Mouse (Mus musculus) embryonic fibroblast, embryonic 13.5 days (primary cell): ENCODE results near the gene Rgcc. TPM values are rescaled to one million over a fixed set of nuclear protein-coding genes. Genes with fewer than 3 reads are reported as not detected.

Source experiments
- H3K27ac ChIP-seq: 2 replicates; pipeline ENCODE4 v1.5.1; 2012; ENCODE audit warnings: low read length, control low read depth, inconsistent platforms; ENCODE audit not compliant: insufficient read depth
- H3K4me1 ChIP-seq: 2 replicates; pipeline ENCODE4 v1.6.1; 2011; ENCODE audit warnings: low read length; ENCODE audit not compliant: control insufficient read depth, insufficient read depth
- H3K4me3 ChIP-seq: 2 replicates; pipeline ENCODE4 v1.5.1; 2011; ENCODE audit warnings: mild to moderate bottlenecking, control low read depth, low read length; ENCODE audit not compliant: insufficient read depth
- CTCF ChIP-seq: IDR thresholded peaks from 2 replicates; pipeline ENCODE4 v1.5.1; 2011; ENCODE audit warnings: mild to moderate bottlenecking, control low read depth, low read length, moderate library complexity, borderline replicate concordance; ENCODE audit not compliant: insufficient read depth
- POLR2A ChIP-seq: IDR thresholded peaks from 2 replicates; pipeline ENCODE4 v1.6.1; 2011; ENCODE audit warnings: low read depth, mild to moderate bottlenecking, control low read depth, low read length, moderate library complexity
- polyA plus RNA-seq: library from polyadenylated mRNA; stranded (reverse); fragments of >200 nt; gene quantifications from 2 replicates; pipeline ENCODE4 v1.2.4, GENCODE M21; 2011; ENCODE audit warnings: low read depth; ENCODE audit not compliant: missing spikeins, insufficient read length

Gene Rgcc
- polyA plus RNA-seq, 1 experiment = 7.1 TPM

- no peak overlapping the region for H3K27ac ChIP-seq
- TF ChIP-seq POLR2A = no peak
- no peak for TF ChIP-seq CTCF
- no peak overlapping the region for H3K4me3 ChIP-seq
- no peaks in the 10 kb centered on the region for H3K4me1 ChIP-seq
Observed at GRCm38 (mm10) chr14:79267878-79268277, 33.6 kb downstream of the Rgcc start.

- Histone ChIP-seq H3K4me1 (no peaks in the 10 kb centered on the region), H3K27ac (no peak overlapping the region), H3K4me3 (no peak overlapping the region)
- TF ChIP-seq POLR2A (no peak), CTCF (no peak)
Observed at GRCm38 (mm10) chr14:79267382-79267781, 34.1 kb downstream of the Rgcc start.

GRCm38 (mm10) chr14:79266408-79266807 lies 35.0 kb downstream of the Rgcc start:
- TF ChIP-seq POLR2A (no peak), CTCF (no peak)
- no peaks in the 10 kb centered on the region for H3K4me1 ChIP-seq
- no peak overlapping the region for H3K27ac ChIP-seq
- H3K4me3 ChIP-seq = no peak overlapping the region

- Histone ChIP-seq H3K4me3 (no peak overlapping the region), H3K27ac (no peak overlapping the region), H3K4me1 (no peaks in the 10 kb centered on the region)
- no peak for TF ChIP-seq CTCF
- no peak for TF ChIP-seq POLR2A
Observed at GRCm38 (mm10) chr14:79265738-79266137, 35.7 kb downstream of the Rgcc start.

- H3K4me3 ChIP-seq = no peak overlapping the region
- TF ChIP-seq POLR2A (no peak), CTCF (no peak)
Observed at GRCm38 (mm10) chr14:79263321-79263720, 38.1 kb downstream of the Rgcc start.

GRCm38 (mm10) chr14:79262677-79263076 lies 38.8 kb downstream of the Rgcc start:
- TF ChIP-seq CTCF (no peak), POLR2A (no peak)
- Histone ChIP-seq H3K4me1 (no peaks in the 10 kb centered on the region), H3K4me3 (no peak overlapping the region)

More at GRCm38 (mm10) chr14:79263321-79263720, 38.1 kb downstream of the Rgcc start:
- no peak overlapping the region for H3K27ac ChIP-seq
- H3K4me1 ChIP-seq = no peaks in the 10 kb centered on the region

GRCm38 (mm10) chr14:79259062-79259779 lies 42.2 kb downstream of the Rgcc start:
- TF ChIP-seq CTCF (no peak), POLR2A (no peak)
- Histone ChIP-seq H3K4me3 (no peak overlapping the region), H3K4me1 (no peaks in the 10 kb centered on the region), H3K27ac (no peak overlapping the region)

More at GRCm38 (mm10) chr14:79262677-79263076, 38.8 kb downstream of the Rgcc start:
- no peak overlapping the region for H3K27ac ChIP-seq

GRCm38 (mm10) chr14:79256656-79257055 lies 44.8 kb downstream of the Rgcc start:
- H3K4me1 ChIP-seq = no peaks in the 10 kb centered on the region
- no peak overlapping the region for H3K4me3 ChIP-seq
- no peak overlapping the region for H3K27ac ChIP-seq
- TF ChIP-seq POLR2A (no peak), CTCF (no peak)

GRCm38 (mm10) chr14:79255786-79256185 lies 45.7 kb downstream of the Rgcc start:
- Histone ChIP-seq H3K27ac (no peak overlapping the region), H3K4me3 (no peak overlapping the region), H3K4me1 (no peaks in the 10 kb centered on the region)
- TF ChIP-seq CTCF (no peak), POLR2A (no peak)

GRCm38 (mm10) chr14:79251727-79252285 lies 49.6 kb downstream of the Rgcc start:
- TF ChIP-seq POLR2A = no peak
- TF ChIP-seq CTCF = no peak
- Histone ChIP-seq H3K4me3 (no peak overlapping the region), H3K27ac (no peak overlapping the region), H3K4me1 (peaks cover 7% of the 10 kb centered on the region; the same call in 1 of the 2 replicates)

- Histone ChIP-seq H3K4me1 (peaks cover 7% of the 10 kb centered on the region; the same call in 1 of the 2 replicates), H3K4me3 (no peak overlapping the region), H3K27ac (no peak overlapping the region)
- TF ChIP-seq POLR2A = no peak
- no peak for TF ChIP-seq CTCF
Observed at GRCm38 (mm10) chr14:79244571-79244970, 56.9 kb downstream of the Rgcc start.
